Mouse (Mus musculus): ENCODE results near the gene Cyp24a1.

DNA sequence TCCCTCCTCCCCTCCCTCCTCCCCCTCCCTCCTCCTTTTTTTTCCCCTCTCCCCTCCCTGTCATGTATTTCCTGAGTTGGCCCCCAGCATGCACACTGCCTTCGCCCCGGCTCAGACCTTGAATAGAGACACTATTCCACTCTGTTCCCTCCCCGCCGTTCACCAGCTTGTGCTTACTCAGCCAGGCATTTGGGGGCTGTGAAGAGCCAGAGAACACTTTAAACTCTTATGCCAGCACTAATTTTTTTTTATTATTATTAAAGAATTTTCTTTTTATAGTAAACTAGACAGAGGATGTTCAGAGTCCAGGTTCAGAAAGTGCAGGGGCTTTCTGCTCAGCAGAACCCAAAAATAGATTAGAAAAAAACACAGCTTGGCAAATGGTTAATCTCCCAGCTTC is 32.1 kb downstream of the Cyp24a1 start:
- TF ChIP-seq POLR2A (IDR thresholded peaks at IDR 0.05; ENCODE audit: extremely low read depth, insufficient read depth, low read length) (no peak), CTCF (IDR thresholded peaks at IDR 0.05; ENCODE audit: low read depth, low read length) (no peak)
